9 mouse cellular contexts compared by ENCODE assay signal in genomic region chr14:122373458-122373857, GRCm38 (mm10).
DNase-seq lines count a peak whose midpoint lies in the region; ATAC-seq and TF ChIP-seq lines count a peak whose summit lies in the region.
"Had no signal": no experiment of that assay in that cellular context is flagged by ENCODE, and none has a peak within 500 bp of the region (broad histone marks: within the 10 kb centered on the region; RNA-seq: fewer than 3 reads in every experiment).

No protein-coding gene starts in this region.

- WGBS in hindbrain, embryonic 13.5 days, result 7% methylated on average over 19 of the region's 19 CpGs
- WGBS in stomach, postnatal 0 days, result 40% methylated on average over 19 of the region's 19 CpGs

- peak overlapping the region; percentile 18; the same call in 1 of the 2 replicates for H3K4me3 ChIP-seq in hindbrain, embryonic 13.5 days
- H3K4me3 ChIP-seq in stomach, postnatal 0 days (ENCODE audit: low read depth, low read length), result no peak overlapping the region
- H3K4me3 ChIP-seq: megakaryocyte, embryonic 14.5 days had no signal

- peaks cover 15% of the 10 kb centered on the region for H3K4me1 ChIP-seq in hindbrain, embryonic 13.5 days (replicated peaks)
- H3K4me1 ChIP-seq in stomach, postnatal 0 days (replicated peaks; ENCODE audit: control insufficient read depth, insufficient read depth), result no peaks in the 10 kb centered on the region
- H3K4me1 ChIP-seq: megakaryocyte, embryonic 14.5 days had no signal

- TF ChIP-seq EP300 in stomach, postnatal 0 days (optimal IDR thresholded peaks at IDR 0.05), result no peak

- no peak for TF ChIP-seq CTCF in stomach, postnatal 0 days (IDR thresholded peaks at IDR 0.05; ENCODE audit: low read depth)

- ATAC-seq in hindbrain, embryonic 13.5 days (ENCODE audit: low FRiP score), result peak; percentile 71
- no peak for ATAC-seq in stomach, postnatal 0 days (ENCODE audit: low FRiP score, low TSS enrichment)

- H3K36me3 ChIP-seq in hindbrain, embryonic 13.5 days, result no peaks in the 10 kb centered on the region
- no peaks in the 10 kb centered on the region for H3K36me3 ChIP-seq in stomach, postnatal 0 days (ENCODE audit: control insufficient read depth, insufficient read depth, low read length)

- peaks cover 66% of the 10 kb centered on the region for H3K27me3 ChIP-seq in hindbrain, embryonic 13.5 days
- H3K27me3 ChIP-seq in stomach, postnatal 0 days (ENCODE audit: control insufficient read depth, insufficient read depth, low read length), result no peaks in the 10 kb centered on the region
- H3K27me3 ChIP-seq: megakaryocyte, embryonic 14.5 days had no signal

- DNase-seq in heart, adult 11 months, result peak; percentile 50
- no peak for DNase-seq in heart, postnatal 36 days
- DNase-seq in embryo, embryonic 11.5 days (ENCODE audit: low read depth, low spot score), result peak; percentile 29
- DNase-seq in neural tube, embryonic 10.5 days (ENCODE audit: extremely low spot score, low spot score), result peak; percentile 63
- no peak for DNase-seq in stomach, postnatal 0 days (ENCODE audit: low spot score)
- DNase-seq in layer of hippocampus, postnatal 36 days, result no peak
- DNase-seq in lung, postnatal 25 days (ENCODE audit: low spot score), result no peak

- intact Hi-C loops in heart, postnatal 36 days (cut with DNase I), result no loop called here

- no peaks in the 10 kb centered on the region for H3K9me3 ChIP-seq in hindbrain, embryonic 13.5 days
- no peaks in the 10 kb centered on the region for H3K9me3 ChIP-seq in stomach, postnatal 0 days (ENCODE audit: control insufficient read depth, low read length)
- H3K9me3 ChIP-seq: megakaryocyte, embryonic 14.5 days had no signal

- peak overlapping the region; percentile 5; the same call in 1 of the 2 replicates for H3K9ac ChIP-seq in hindbrain, embryonic 13.5 days
- no peak overlapping the region for H3K9ac ChIP-seq in stomach, postnatal 0 days (ENCODE audit: low read length)

- H3K4me2 ChIP-seq in hindbrain, embryonic 13.5 days, result peak overlapping the region; percentile 45
- H3K4me2 ChIP-seq in stomach, postnatal 0 days (replicated peaks; ENCODE audit: low read depth), result no peak overlapping the region

- H3K27ac ChIP-seq in hindbrain, embryonic 13.5 days, result peak overlapping the region; percentile 2; the same call in 1 of the 2 replicates
- H3K27ac ChIP-seq in stomach, postnatal 0 days (replicated peaks), result no peak overlapping the region

Comparison
In these comparisons a context has a peak if more than half of its experiments do, and no peak if none do; other contexts are left out.
1. DNase-seq: peak in heart, adult 11 months (single experiment), embryo, embryonic 11.5 days (single experiment) and neural tube, embryonic 10.5 days (single experiment); none in heart, postnatal 36 days (0 of 2), stomach, postnatal 0 days (single experiment), layer of hippocampus, postnatal 36 days (0 of 2) and lung, postnatal 25 days (single experiment).